In genomic region chr7:118688199-118688598, GRCm38 (mm10) we compare ENCODE assay signal across 8 mouse cellular contexts. TPM values are rescaled to one million over a fixed set of nuclear protein-coding genes. Genes with fewer than 3 reads are reported as not detected.
DNase-seq lines count a peak whose midpoint lies in the region; ATAC-seq and TF ChIP-seq lines count a peak whose summit lies in the region.

No protein-coding gene starts in this region.

- no peak overlapping the region for H3K9ac ChIP-seq in intestine, postnatal 0 days (ENCODE audit: low read depth, low read length)
- H3K9ac ChIP-seq in midbrain, postnatal 0 days (replicated peaks; ENCODE audit: low read length, poor library complexity, severe bottlenecking): no peak overlapping the region

- no peak overlapping the region for H3K4me2 ChIP-seq in intestine, postnatal 0 days (replicated peaks; ENCODE audit: low read depth)
- no peak overlapping the region for H3K4me2 ChIP-seq in midbrain, postnatal 0 days (ENCODE audit: low read depth, low read length, poor library complexity, severe bottlenecking)

- peak; percentile 42; the same call in 1 of the 2 replicates for ATAC-seq in intestine, postnatal 0 days
- ATAC-seq in midbrain, postnatal 0 days (ENCODE audit: low FRiP score): peak; percentile 66; the same call in 1 of the 2 replicates

- TF ChIP-seq CTCF in gastrocnemius, adult 2 months (IDR thresholded peaks at IDR 0.05): peak; percentile 89
- TF ChIP-seq CTCF in intestine, postnatal 0 days (IDR thresholded peaks at IDR 0.05; ENCODE audit: low read depth): peak; percentile 88
- peak; percentile 94 for TF ChIP-seq CTCF in midbrain, postnatal 0 days (IDR thresholded peaks at IDR 0.05)

- H3K9me3 ChIP-seq in intestine, postnatal 0 days (ENCODE audit: control insufficient read depth): no peaks in the 10 kb centered on the region
- no peaks in the 10 kb centered on the region for H3K9me3 ChIP-seq in midbrain, postnatal 0 days (ENCODE audit: low read length)

- H3K27ac ChIP-seq in gastrocnemius, adult 2 months: peak overlapping the region; percentile 16; the same call in 1 of the 2 replicates
- no peak overlapping the region for H3K27ac ChIP-seq in intestine, postnatal 0 days (ENCODE audit: low read depth, low read length)
- H3K27ac ChIP-seq in midbrain, postnatal 0 days (ENCODE audit: low read depth, low read length): no peak overlapping the region

- no peak overlapping the region for H3K4me3 ChIP-seq in gastrocnemius, adult 2 months
- H3K4me3 ChIP-seq in intestine, postnatal 0 days (ENCODE audit: low read depth, low read length): no peak overlapping the region
- H3K4me3 ChIP-seq in midbrain, postnatal 0 days (ENCODE audit: low read depth, low read length): no peak overlapping the region

- intact Hi-C loops in gastrocnemius, adult 2 months (cut with DNase I): loop anchor here (1.0 to 10.0 kb wide), 2 partner anchors 93 to 383 kb away; no protein-coding TSS in a partner anchor
- intact Hi-C loops in left cerebral cortex, postnatal 36 days (cut with DNase I): loop anchor here (1.0 to 10.0 kb wide), 3 partner anchors 93 to 386 kb away; partner anchors contain the start of gene Syt17

- no peaks in the 10 kb centered on the region for H3K4me1 ChIP-seq in intestine, postnatal 0 days (replicated peaks; ENCODE audit: control insufficient read depth, insufficient read depth, low read length)
- H3K4me1 ChIP-seq in midbrain, postnatal 0 days (ENCODE audit: insufficient read depth, low read length): no peaks in the 10 kb centered on the region

- DNase-seq in ovary, postnatal 10 days (ENCODE audit: low spot score): peak; percentile 56
- no peak for DNase-seq in ovary, adult 18-20 months (ENCODE audit: low spot score)
- peak; percentile 85 to 86 for DNase-seq in cerebellum, postnatal 4 days (ENCODE audit: low spot score in 2 of 2)
- DNase-seq in gastrocnemius, adult 2 months: peak; percentile 86
- peak; percentile 78 to 84 for DNase-seq in left cerebral cortex, postnatal 36 days (ENCODE audit: low spot score in 2 of 2)
- peak; percentile 95 for DNase-seq in midbrain, postnatal 0 days (ENCODE audit: low spot score)
- DNase-seq in spleen, postnatal 4 days (ENCODE audit: low spot score in 2 of 2): peak; percentile 56 to 84

- 17% methylated on average over 5 of the region's 5 CpGs for WGBS in intestine, postnatal 0 days
- 22% methylated on average over 5 of the region's 5 CpGs for WGBS in midbrain, postnatal 0 days

- H3K27me3 ChIP-seq in intestine, postnatal 0 days (replicated peaks; ENCODE audit: control insufficient read depth, insufficient read depth, low read length): no peaks in the 10 kb centered on the region
- H3K27me3 ChIP-seq in midbrain, postnatal 0 days (ENCODE audit: insufficient read depth, low read length): no peaks in the 10 kb centered on the region

- peaks cover 53% of the 10 kb centered on the region for H3K36me3 ChIP-seq in intestine, postnatal 0 days (ENCODE audit: control insufficient read depth, insufficient read depth)
- H3K36me3 ChIP-seq in midbrain, postnatal 0 days (ENCODE audit: insufficient read depth, low read length): peaks cover 42% of the 10 kb centered on the region

RNA-seq across cellular contexts. Expression of gene Gde1, which starts 17.4 kb away (rescaled TPM):
- 10 to 100 TPM; 41.3 to 45.0 TPM for total RNA-seq in gastrocnemius, adult 2 months (2021)
- polyA plus RNA-seq in intestine, postnatal 0 days (2015; fragmentation: Nextera tagmentation; extraction: Ambion mirVana): 120 and 136 TPM in 2 replicates
- 100 to 1,000 TPM; 258 to 307 TPM for total RNA-seq in left cerebral cortex, postnatal 36 days (2021)
- 298 and 300 TPM in 2 replicates for total RNA-seq in midbrain, postnatal 0 days (2014; rRNA removed)
- 272 and 286 TPM in 2 replicates for polyA plus RNA-seq in midbrain, postnatal 0 days (2015; fragmentation: Nextera tagmentation; extraction: Ambion mirVana)

RNA-seq across cellular contexts. Expression of gene Ccp110, which starts 24.2 kb away (rescaled TPM):
- 1 to 10 TPM; 2.3 to 3.0 TPM for total RNA-seq in gastrocnemius, adult 2 months (2021)
- polyA plus RNA-seq in intestine, postnatal 0 days (2015; fragmentation: Nextera tagmentation; extraction: Ambion mirVana): 2.8 and 3.1 TPM in 2 replicates
- 10 to 100 TPM; 50.0 to 52.4 TPM for total RNA-seq in left cerebral cortex, postnatal 36 days (2021)
- 24.2 and 28.6 TPM in 2 replicates for total RNA-seq in midbrain, postnatal 0 days (2014; rRNA removed)
- 14.7 and 17.4 TPM in 2 replicates for polyA plus RNA-seq in midbrain, postnatal 0 days (2015; fragmentation: Nextera tagmentation; extraction: Ambion mirVana)

RNA-seq across cellular contexts. Expression of gene Vps35l, which starts 51.8 kb away (rescaled TPM):
- total RNA-seq in gastrocnemius, adult 2 months (2021): 10 to 100 TPM; 18.3 to 19.2 TPM
- 55.3 and 57.8 TPM in 2 replicates for polyA plus RNA-seq in intestine, postnatal 0 days (2015; fragmentation: Nextera tagmentation; extraction: Ambion mirVana)
- 10 to 100 TPM; 55.8 to 60.3 TPM for total RNA-seq in left cerebral cortex, postnatal 36 days (2021)
- 105 and 114 TPM in 2 replicates for total RNA-seq in midbrain, postnatal 0 days (2014; rRNA removed)
- 89.4 and 93.2 TPM in 2 replicates for polyA plus RNA-seq in midbrain, postnatal 0 days (2015; fragmentation: Nextera tagmentation; extraction: Ambion mirVana)
